Mouse (Mus musculus): ENCODE measurements around the gene Asns. TPM values are rescaled to one million over a fixed set of nuclear protein-coding genes. Genes with fewer than 3 reads are reported as not detected.

Gene Asns
- polyA plus RNA-seq, 1 experiment from 2014 or later, result 27.2 TPM

Other genes starting within 250 kb of the Asns start
- 0.36 and 0.48 TPM in 2 replicates for gene Tac1, start 138.4 kb downstream of the Asns start, polyA plus RNA-seq (2015; fragmentation: Nextera tagmentation; extraction: Ambion mirVana)
- 2.4 and 2.8 TPM in 2 replicates for gene C1galt1, start 151.6 kb upstream of the Asns start, polyA plus RNA-seq (2015; fragmentation: Nextera tagmentation; extraction: Ambion mirVana)

All from heart, embryonic 13.5 days (tissue).